Mouse (Mus musculus) neutrophil, adult 5-6 weeks (primary cell): ENCODE measurements around the gene Dgkh. TPM values are rescaled to one million over a fixed set of nuclear protein-coding genes. Genes with fewer than 3 reads are reported as not detected.
"Not testable (repeated sequence)": the region's sequence is repeated elsewhere in the genome, so short reads cannot be mapped to it uniquely, and the experiment has no call there.

ENCODE experiments used
- ATAC-seq: fragments of 151-379, 151-347 bp; 2 replicates; pipeline ENCODE4 v1.8.0; 2017; ENCODE audit warnings: mild to moderate bottlenecking, moderate TSS enrichment; ENCODE audit not compliant: insufficient number of reproducible peaks, poor library complexity, low FRiP score, severe bottlenecking; ENCODE audit errors: extremely low read depth
- total RNA-seq: library from RNA; stranded (forward); fragments of 200-1000 nt; gene quantifications from 2 replicates; pipeline ENCODE4 v1.2.3, GENCODE M21; 2017

Dgkh gene
- total RNA-seq, 1 experiment from 2014 or later: 12.3 TPM

DNA sequence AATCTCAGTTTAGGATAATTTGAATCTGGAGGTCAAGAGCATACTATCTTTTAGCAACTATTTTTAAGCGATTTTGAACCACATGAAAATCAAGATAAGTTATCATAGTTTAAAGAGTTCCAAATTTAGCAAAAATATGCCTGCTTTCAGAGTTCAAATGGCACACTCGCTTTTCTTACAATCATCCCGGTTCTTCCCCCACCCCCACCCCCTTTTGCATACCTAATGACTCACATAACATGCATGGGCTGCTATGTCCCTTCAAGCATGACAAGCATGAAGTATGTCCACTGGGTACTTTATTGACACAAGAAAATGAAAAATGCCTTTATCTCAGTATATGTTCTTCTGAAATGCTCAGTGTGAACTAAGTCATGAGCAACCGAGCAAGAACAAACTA is 166.1 kb downstream of the Dgkh start:
- no peak for ATAC-seq

DNA sequence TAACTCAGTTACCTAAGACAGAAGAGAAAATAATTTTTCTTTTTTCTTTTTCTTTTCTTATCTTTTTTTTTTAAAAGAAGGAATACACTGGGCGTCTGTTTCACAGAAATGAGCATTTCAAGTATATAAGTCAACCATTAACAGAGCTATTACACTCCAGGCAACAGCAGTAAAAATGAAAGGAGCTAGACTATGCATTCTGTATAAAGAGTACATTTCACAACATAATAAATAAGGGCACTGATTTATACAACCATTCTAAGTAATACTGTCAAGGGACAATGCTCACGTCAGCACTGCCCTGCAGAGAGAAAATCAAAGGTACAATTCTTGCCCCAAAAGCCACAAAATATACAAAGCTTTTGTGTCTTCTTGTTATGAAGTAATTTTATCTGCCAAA is 168.3 kb downstream of the Dgkh start:
- no peak for ATAC-seq

DNA sequence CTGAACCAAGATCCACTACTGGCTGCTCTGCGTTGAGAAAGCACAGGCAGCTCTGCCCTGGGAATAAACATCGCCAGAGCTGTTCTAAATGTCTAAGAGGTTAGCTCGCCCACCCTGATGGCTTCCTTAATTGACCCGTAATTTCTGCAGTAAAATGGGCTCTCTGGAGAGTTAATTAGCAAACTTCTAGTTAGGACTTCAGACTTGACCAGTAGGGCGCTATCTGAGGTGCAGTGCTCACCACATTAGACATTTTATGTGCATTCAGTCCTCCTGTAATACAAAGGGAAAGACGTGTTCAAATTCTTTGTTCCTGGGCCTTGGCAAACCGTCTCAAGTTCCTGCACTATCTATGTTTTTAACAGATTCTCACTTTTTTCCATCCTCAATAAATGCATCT is 169.4 kb downstream of the Dgkh start:
- ATAC-seq: no peak

DNA sequence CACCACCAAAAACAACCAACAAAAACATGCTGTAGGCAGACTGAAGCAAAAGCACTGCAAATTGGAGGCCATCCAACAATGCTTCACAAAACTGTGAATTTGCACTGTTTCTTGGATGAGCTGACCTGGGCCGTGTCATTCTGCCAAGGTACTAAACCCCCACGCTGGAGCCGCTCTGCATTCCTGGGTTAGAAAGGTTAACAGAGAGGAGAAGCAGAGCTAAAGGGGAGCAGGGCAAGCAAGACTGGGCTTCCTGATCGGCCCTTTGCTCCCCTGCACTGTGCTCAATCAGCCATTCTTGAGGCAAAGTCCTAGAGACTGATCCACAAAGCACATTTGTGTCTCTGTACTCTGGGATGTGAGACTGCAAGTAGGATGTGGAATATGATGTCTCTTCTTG is 170.5 kb downstream of the Dgkh start:
- ATAC-seq: no peak

DNA sequence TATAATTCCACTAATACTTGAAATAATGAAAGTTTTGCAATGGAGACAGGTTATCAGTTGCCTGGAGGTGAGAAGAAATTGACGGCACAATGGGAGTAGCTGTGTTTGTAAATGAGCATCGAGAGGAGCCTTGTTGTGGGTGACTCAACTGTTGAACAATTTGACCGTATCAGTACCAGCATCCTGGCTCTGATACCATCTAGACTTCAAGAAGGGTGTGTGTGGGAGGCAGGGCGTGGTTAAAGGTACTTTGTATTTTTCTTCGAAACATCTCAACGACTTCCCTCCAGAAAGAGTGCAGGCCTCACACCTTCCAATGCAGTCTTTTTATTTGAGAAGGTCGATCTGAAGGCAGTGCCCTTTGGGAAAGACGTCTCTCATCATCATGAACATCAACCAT is 173.5 kb downstream of the Dgkh start:
- no peak for ATAC-seq

DNA sequence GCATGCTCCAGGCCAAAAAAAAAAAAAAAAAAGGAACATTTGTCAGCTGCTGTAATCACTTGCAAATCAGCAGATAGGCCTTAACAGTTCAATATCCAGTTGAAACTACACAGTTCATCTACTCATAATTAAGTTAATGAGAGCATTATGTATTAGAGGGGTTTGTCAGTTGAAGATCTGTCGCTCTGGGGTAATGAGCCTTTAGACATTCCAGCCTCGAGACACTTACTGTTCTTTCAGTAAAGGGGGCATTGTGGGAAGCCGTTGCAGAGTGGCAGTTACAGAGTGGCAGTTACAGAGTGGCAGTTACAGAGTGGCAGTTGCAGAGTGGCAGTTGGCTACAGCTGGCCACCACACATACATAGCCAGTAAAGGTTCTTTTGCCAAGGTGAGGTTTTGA is 177.7 kb downstream of the Dgkh start:
- not testable (repeated sequence) for ATAC-seq

DNA sequence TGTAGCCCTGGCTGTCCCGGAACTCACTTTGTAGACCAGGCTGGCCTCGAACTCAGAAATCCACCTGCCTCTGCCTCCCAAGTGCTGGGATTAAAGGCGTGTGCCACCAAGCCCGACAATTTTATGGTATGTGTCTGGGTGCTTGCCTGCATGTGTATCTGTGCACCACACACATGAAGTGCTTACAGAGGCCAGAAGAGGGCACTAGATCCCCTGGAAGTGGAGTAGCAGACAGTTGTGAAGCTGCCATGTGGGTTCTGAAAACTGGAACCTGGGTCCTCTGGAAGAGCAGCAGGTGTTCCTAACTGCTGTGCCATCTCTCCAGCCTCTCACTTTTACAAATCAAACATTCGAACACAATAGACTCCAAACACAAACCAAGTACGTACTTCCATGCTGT is 178.9 kb downstream of the Dgkh start:
- no peak for ATAC-seq

DNA sequence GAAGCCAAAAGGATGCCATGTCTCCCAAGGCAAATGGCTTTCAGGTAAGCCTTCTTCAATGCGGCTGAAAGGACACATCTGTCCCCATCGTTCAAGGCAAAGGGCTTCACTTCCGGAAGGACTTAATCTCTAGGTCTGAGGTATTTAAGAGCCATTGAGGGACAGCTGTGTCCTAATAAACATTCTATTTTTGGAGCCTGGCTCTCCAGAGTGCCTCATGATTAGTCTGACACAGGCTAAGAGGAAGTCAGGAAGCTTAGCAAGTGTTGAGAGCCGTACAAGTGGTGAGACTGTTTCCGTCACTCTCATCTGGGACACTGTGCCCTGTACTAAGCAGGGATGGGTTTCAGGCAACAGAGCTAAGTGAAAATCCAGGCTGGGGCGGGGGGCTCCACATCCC is 183.8 kb downstream of the Dgkh start:
- no peak for ATAC-seq

DNA sequence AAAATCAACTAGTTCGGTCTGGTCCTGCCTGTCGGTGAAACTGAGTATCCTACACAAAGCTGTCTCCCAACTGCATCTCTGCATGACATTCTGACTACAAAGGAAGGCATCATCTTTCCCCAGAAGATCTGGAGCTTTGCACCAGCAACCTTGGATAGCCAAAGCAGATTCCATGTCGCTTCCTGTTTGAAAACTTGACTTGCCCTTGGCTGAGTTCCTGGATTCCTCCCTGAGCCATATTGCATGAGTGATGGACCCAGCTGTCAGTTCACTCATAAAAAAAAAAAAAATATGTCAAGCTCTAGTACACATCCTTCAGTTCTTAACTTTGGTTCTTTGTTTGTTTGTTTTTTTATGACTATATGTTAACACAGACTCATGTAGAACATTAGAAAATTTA is 191.3 kb downstream of the Dgkh start:
- ATAC-seq: no peak

DNA sequence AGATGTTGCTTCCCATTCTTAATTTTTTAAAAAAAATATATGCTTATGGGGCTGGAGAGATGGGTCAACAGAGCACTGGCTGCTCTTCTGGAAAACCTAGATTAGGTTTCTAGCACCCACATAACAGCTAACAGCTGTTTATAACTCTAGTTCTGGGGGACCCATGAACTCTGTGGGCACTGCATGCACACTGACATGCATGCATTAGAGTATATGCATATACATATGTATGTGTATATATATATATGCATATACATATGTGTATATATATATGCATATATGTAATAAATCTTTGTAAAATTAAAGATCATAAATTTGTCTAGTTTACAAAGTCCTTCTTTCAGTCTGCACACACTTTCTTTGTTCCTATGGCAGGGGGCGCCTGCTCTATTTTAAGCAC is 192.8 kb downstream of the Dgkh start:
- ATAC-seq: no peak

DNA sequence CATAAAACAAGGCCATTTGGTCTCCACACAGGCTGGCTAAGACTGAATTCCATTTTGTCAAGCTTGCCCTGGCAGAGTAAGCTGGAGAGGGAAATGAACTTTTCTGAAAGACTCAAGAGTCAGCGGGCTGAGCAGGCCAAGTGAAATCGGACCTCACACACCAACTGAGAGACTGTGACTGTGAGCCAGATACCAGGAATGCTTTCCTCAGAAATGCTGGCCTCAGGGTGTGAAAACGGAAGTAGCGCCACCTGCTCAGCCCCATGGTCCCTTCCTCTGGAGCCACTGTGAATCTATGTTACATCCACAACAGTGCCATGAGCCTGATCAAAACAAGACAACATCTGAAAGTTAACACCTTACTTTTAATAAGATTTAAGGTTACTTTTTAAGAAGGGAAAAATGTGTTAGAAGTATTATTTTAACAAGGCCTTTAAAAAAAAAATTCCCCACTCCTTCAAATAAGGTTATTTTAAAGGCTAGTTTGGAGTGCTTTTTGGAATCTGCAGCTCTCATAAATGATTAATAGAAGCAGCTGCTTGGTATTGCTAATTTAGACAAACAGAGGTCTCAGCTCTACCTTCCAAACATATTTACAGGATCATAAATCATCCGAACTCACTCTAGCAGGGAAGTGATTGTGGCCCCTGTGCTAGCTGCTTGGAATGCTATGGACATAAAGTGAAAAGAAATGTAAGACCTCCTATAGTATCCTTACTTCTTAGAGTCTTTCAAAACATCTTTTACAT is 193.8 kb downstream of the Dgkh start:
- no peak for ATAC-seq

DNA sequence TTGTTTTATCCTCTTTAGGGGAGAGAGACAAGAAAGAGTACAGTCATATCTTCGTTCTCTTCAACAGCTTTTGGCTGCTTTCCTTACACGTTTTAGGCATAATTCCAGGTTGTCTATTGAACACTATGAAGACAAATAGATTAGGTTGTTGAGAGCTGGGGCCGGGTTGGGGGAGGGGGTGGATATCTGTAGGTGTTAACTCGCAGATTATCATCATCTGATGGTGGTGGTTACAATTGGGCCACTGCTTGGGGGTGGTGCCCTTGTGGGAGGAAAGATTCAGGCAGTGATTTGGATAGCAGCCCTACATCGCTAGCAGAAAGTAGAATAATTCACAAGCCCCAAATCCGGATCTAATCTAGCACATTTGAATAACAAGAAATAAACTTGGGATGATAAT is 195.0 kb downstream of the Dgkh start:
- ATAC-seq: no peak

DNA sequence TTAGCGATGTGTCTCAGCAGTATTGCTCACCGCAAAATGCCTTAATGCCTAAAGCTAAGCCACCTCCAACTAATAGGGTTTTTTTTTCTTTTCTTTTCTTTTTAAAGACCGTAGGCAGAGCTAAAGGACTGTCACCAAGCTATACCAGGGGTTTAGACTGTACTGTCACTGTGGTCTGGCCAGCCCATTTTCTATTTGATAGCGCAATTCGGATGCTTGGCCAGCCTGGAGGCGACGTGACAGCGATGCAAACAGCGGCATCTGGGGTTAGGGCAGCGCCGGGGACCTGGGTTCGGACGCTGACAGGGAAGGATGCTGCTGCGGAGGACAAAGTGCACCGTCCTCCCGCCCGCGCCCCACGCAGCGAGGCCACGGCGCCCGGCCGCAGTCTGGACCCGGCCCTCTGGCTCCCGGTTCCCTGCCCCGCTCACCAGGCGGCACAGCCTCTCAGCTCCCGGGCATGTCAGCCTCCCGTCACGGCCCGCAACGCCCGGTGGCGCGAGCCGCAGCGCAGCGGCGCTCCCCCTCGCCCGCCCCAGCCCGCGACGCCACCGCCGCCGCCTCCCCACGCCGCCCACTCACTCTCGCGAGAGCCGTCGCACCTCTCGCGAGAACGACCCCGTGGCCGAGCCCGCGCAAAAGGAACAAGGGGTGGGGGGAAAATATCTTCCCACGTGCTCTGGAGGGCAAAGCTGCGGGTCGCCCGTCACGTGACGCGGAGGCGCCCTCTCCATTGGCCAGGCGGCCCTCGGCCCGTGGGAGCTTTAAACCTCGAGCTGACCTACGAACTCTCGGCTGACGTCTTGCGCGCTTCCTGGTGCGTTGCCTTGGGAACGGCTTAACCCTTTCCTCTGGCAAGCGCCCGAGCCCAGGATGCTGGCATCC is 196.1 kb downstream of the Dgkh start, which contains the start of gene Akap11:
TSS of gene Akap11 (minus strand) at position 528 of the 885 bp plus-strand sequence.
- ATAC-seq: peak; percentile 89

DNA sequence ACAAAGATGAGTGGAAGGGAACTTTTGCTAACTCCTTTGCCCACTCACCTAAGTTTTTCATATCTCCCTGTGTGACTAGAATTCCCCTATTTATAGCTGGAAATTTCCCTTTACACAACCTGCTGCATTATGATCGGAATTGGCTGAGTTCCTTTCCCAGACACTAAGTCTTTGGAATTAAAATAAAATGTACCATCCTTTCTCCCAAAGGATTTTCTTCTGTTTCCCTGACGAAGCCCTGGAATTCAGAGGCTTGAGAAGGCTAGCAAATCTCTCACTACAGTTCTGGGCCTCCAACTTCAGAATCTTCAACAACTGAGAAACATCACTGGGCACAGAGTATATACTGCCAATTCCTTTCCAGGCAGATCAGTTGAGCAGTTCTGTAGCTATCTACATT is 197.2 kb downstream of the Dgkh start:
- ATAC-seq: no peak

DNA sequence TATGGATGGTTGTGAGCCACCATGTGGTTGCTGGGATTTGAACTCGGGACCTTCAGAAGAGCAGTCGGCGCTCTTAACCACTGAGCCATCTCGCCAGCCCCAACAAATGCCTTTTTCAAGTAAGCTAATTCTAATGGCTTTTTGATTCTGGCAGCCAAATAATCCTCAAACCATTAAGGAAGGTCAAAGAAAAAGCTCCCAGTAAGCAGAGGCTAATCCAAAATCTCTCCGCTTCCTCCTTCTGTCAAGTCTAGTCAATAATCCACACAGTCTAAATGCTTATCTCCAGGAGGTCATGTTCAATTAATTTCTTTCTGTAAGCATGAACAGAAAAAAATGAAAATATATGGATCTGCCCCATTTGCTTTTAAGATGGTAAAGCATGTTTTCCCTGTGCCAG is 197.9 kb downstream of the Dgkh start:
- ATAC-seq: no peak

DNA sequence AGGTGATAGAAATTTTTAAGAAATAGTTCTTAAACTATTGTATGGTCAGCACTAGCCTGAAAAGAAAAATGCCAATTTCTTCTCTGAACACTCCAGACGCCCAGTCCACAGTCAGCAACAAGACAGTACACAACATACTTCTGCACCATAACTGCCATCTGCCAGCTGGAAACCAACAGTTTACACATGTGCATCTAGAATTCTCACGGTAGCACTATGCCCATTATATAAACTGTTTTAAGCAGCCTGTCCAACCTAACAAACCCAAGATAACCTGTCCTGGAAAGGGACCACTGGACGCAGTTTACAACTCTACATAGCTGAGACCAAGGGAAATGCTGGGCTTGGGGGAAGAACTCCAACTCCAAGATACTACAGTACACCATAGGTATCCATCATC is 198.9 kb downstream of the Dgkh start:
- ATAC-seq: no peak

DNA sequence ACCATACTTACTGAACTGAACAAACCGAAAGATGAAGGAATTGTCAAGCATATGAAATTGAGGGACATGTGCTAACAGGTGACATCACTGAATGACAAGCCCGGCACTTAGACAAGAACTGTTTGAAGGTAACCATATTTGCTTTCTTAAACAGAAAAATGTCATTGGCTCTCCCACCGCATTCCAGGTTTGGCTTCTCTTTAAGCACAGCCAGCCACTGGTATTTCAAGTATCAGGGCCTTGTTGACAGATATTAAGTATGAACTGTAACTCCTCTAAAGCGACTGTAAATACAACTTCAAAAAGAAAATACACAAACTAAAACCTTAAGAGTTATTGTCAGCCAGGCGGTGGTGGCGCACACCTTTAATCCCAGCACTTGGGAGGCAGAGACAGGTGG is 200.2 kb downstream of the Dgkh start:
- ATAC-seq: no peak

DNA sequence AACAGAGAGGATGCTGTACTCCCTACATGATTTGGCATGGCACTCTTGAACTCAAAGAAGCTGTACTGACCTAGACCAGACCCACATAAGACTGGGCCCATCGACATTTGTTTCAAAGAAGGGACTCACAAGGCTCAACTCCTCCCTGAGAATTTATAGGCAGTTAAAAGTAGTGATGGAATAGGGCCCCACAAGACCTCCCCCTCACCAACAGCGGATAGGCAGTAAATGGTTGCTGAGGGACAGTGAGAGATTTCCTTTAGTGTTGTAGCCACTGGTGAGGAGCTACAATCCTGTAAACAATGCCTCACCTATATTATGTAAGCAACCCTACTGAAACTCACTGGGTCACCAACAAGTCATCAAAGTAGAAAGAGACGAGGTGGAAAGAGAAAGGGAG is 202.3 kb downstream of the Dgkh start:
- no peak for ATAC-seq

DNA sequence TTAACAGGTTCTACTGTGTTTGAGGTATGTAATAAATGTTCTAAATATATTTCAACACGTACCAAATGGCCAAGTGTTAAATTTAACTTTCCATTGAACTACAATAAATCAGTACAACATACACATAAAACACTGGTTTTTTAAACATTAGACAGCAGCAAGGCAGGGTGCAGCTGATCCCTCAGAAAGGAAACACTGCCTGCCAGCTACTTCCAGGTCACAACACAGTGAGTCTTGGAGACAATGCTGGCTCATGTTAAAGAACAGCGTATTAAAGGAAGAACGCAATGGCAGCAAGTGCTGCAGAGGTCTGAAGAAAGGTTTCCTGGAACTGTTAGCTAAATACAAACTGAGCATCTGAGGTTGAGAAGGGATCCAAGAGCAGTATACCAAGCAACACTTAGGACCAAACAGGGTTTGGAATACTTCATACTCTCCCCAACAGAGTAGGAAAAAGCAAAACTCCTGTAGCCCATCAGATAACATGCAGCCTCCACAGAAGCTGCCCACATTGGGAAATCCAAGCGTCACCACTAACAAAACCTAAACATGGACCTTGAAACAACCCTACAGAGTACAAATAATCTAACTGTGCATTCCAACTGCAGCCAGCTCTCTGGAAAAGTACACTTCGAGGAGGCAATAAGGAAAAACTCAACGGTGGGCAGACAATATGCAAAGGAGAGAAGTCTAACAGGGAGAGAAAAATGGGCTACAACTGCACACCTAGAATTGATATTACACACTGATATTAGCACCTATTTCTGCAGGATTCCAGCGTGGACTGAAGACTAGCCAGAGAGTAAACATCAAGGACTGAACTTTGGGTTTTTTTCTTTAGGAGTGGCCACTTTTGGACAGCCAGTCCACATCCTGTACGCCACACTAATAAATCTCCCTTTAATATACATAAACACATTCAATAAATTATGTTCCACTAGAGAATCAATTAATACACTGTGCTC is 203.8 kb downstream of the Dgkh start:
- ATAC-seq: no peak
